Mouse (Mus musculus) E14TG2a.4 (cell line): ENCODE measurements around the gene Ppp1r13b.

Experiments
- H3K27me3 ChIP-seq: 2 replicates; pipeline ENCODE4 v1.6.1; 2014; ENCODE audit warnings: low read length, control low read depth; ENCODE audit not compliant: insufficient read depth
- H3K36me3 ChIP-seq: 2 replicates; pipeline ENCODE4 v1.6.1; 2014; ENCODE audit warnings: low read length, control low read depth; ENCODE audit not compliant: insufficient read depth
- H3K4me1 ChIP-seq: replicated peaks from 2 replicates; pipeline ENCODE4 v1.6.1; 2014; ENCODE audit warnings: low read depth, low read length, control low read depth
- H3K4me3 ChIP-seq: replicated peaks from 2 replicates; pipeline ENCODE4 v1.5.1; 2014; ENCODE audit warnings: mild to moderate bottlenecking, low read length
- H3K9me3 ChIP-seq: 2 replicates; pipeline ENCODE4 v1.6.1; 2014; ENCODE audit warnings: low read length, control low read depth
- CTCF ChIP-seq: conservative IDR thresholded peaks from 2 replicates; pipeline ENCODE4 v1.5.1; 2014; ENCODE audit warnings: low read length
- NANOG ChIP-seq: IDR thresholded peaks from 2 replicates; pipeline ENCODE4 v1.6.1; 2014; ENCODE audit warnings: borderline replicate concordance, low read length, mixed read lengths
- POU5F1 ChIP-seq: IDR thresholded peaks from 2 replicates; pipeline ENCODE4 v1.6.1; 2014; ENCODE audit warnings: low read length, borderline replicate concordance

Gene Ppp1r13b

GRCm38 (mm10) chr12:111809762-111810161 is 98.1 kb downstream of the Ppp1r13b start:
- TF ChIP-seq NANOG (no peak), POU5F1 (no peak), CTCF (no peak)
- Histone ChIP-seq H3K36me3 (peaks cover 72% of the 10 kb centered on the region), H3K4me3 (0 out of 2 replicates have a peak overlapping the region, but pooled peaks have one; percentile 26), H3K27me3 (no peaks in the 10 kb centered on the region; the same call in 1 of the 2 replicates), H3K9me3 (no peaks in the 10 kb centered on the region), H3K4me1 (peaks cover 62% of the 10 kb centered on the region)

- no peak overlapping the region for H3K4me3 ChIP-seq
- peaks cover 82% of the 10 kb centered on the region for H3K36me3 ChIP-seq
- no peaks in the 10 kb centered on the region for H3K9me3 ChIP-seq
- H3K27me3 ChIP-seq, result no peaks in the 10 kb centered on the region; the same call in 1 of the 2 replicates
- H3K4me1 ChIP-seq, result peaks cover 60% of the 10 kb centered on the region
- no peak for TF ChIP-seq NANOG
- no peak for TF ChIP-seq POU5F1
- TF ChIP-seq CTCF, result no peak
These were observed 99.1 kb downstream of the Ppp1r13b start for GRCm38 (mm10) chr12:111808775-111809174.

- TF ChIP-seq NANOG (no peak), CTCF (no peak), POU5F1 (no peak)
These were observed 104.4 kb downstream of the Ppp1r13b start for GRCm38 (mm10) chr12:111803538-111803937.

GRCm38 (mm10) chr12:111800459-111801183 is 107.3 kb downstream of the Ppp1r13b start:
- H3K27me3 ChIP-seq, result no peaks in the 10 kb centered on the region
- H3K9me3 ChIP-seq, result no peaks in the 10 kb centered on the region
- no peak overlapping the region for H3K4me3 ChIP-seq
- H3K36me3 ChIP-seq, result peaks cover 93% of the 10 kb centered on the region
- TF ChIP-seq CTCF, result no peak
- no peak for TF ChIP-seq POU5F1
- peaks cover 42% of the 10 kb centered on the region for H3K4me1 ChIP-seq

More at GRCm38 (mm10) chr12:111803538-111803937, 104.4 kb downstream of the Ppp1r13b start:
- no peaks in the 10 kb centered on the region for H3K9me3 ChIP-seq
- H3K27me3 ChIP-seq, result no peaks in the 10 kb centered on the region
- peaks cover 39% of the 10 kb centered on the region for H3K4me1 ChIP-seq
- H3K4me3 ChIP-seq, result no peak overlapping the region
- H3K36me3 ChIP-seq, result peaks cover 97% of the 10 kb centered on the region

- Histone ChIP-seq H3K27me3 (no peaks in the 10 kb centered on the region), H3K4me1 (peaks cover 56% of the 10 kb centered on the region), H3K9me3 (no peaks in the 10 kb centered on the region), H3K4me3 (no peak overlapping the region), H3K36me3 (peaks cover 88% of the 10 kb centered on the region)
- TF ChIP-seq NANOG (no peak), POU5F1 (no peak), CTCF (no peak)
These were observed 109.4 kb downstream of the Ppp1r13b start for GRCm38 (mm10) chr12:111798493-111798892.

- H3K4me3 ChIP-seq, result peak overlapping the region; percentile 35
These were observed 110.7 kb downstream of the Ppp1r13b start for GRCm38 (mm10) chr12:111797251-111797650.

GRCm38 (mm10) chr12:111795180-111795895 is 112.6 kb downstream of the Ppp1r13b start:
- peaks cover 87% of the 10 kb centered on the region for H3K36me3 ChIP-seq
- no peaks in the 10 kb centered on the region for H3K27me3 ChIP-seq
- TF ChIP-seq CTCF (no peak), POU5F1 (no peak), NANOG (no peak)
- H3K4me1 ChIP-seq, result peaks cover 58% of the 10 kb centered on the region
- peak overlapping the region; percentile 60 for H3K4me3 ChIP-seq
- H3K9me3 ChIP-seq, result no peaks in the 10 kb centered on the region

More at GRCm38 (mm10) chr12:111797251-111797650, 110.7 kb downstream of the Ppp1r13b start:
- no peaks in the 10 kb centered on the region for H3K9me3 ChIP-seq
- no peaks in the 10 kb centered on the region for H3K27me3 ChIP-seq
- peaks cover 87% of the 10 kb centered on the region for H3K36me3 ChIP-seq
- H3K4me1 ChIP-seq, result peaks cover 57% of the 10 kb centered on the region
- no peak for TF ChIP-seq POU5F1
- TF ChIP-seq NANOG, result no peak
- no peak for TF ChIP-seq CTCF

GRCm38 (mm10) chr12:111794526-111795179 is 113.3 kb downstream of the Ppp1r13b start:
- Histone ChIP-seq H3K4me1 (peaks cover 60% of the 10 kb centered on the region), H3K36me3 (peaks cover 89% of the 10 kb centered on the region), H3K4me3 (peak overlapping the region; percentile 20; the same call in 1 of the 2 replicates), H3K9me3 (no peaks in the 10 kb centered on the region), H3K27me3 (no peaks in the 10 kb centered on the region)
- TF ChIP-seq CTCF (no peak), POU5F1 (no peak), NANOG (no peak)
